Mouse (Mus musculus): ENCODE measurements around the gene Ctxn1.

- TF ChIP-seq GATA1 (IDR thresholded peaks at IDR 0.05; ENCODE audit: low read length), result no peak
- TF ChIP-seq TAL1 (IDR thresholded peaks at IDR 0.05; ENCODE audit: low read length), result no peak
Measured at GRCm38 (mm10) chr8:4230612-4231351, 28.3 kb downstream of the Ctxn1 start.

All from erythroblast, embryonic 14.5 days (primary cell).